Comparison of ENCODE assay signal across 9 mouse cellular contexts in genomic region chr4:149723855-149724731, GRCm38 (mm10). TPM values are rescaled to one million over a fixed set of nuclear protein-coding genes. Genes with fewer than 3 reads are reported as not detected.
DNase-seq lines count a peak whose midpoint lies in the region; ATAC-seq lines count a peak whose summit lies in the region.
"Had no signal": no experiment of that assay in that cellular context is flagged by ENCODE, and none has a peak within 500 bp of the region (broad histone marks: within the 10 kb centered on the region; RNA-seq: fewer than 3 reads in every experiment).

No protein-coding gene starts in this region.

- H3K36me3 ChIP-seq in kidney, embryonic 16.5 days (ENCODE audit: insufficient read depth, low read length): peaks cover 64% of the 10 kb centered on the region
- peaks cover 100% of the 10 kb centered on the region for H3K36me3 ChIP-seq in hindbrain, embryonic 10.5 days
- H3K36me3 ChIP-seq in liver, embryonic 13.5 days: peaks cover 88% of the 10 kb centered on the region
- peaks cover 69% of the 10 kb centered on the region for H3K36me3 ChIP-seq in neural tube, embryonic 15.5 days

- H3K4me1 ChIP-seq in kidney, embryonic 16.5 days (ENCODE audit: insufficient read depth, low read length): no peaks in the 10 kb centered on the region
- H3K4me1 ChIP-seq in hindbrain, embryonic 10.5 days (replicated peaks): peaks cover 50% of the 10 kb centered on the region
- peaks cover 5% of the 10 kb centered on the region; the same call in 1 of the 2 replicates for H3K4me1 ChIP-seq in liver, embryonic 13.5 days (replicated peaks)
- peaks cover 13% of the 10 kb centered on the region for H3K4me1 ChIP-seq in neural tube, embryonic 15.5 days

- no peak overlapping the region for H3K4me3 ChIP-seq in kidney, embryonic 16.5 days (ENCODE audit: low read length)
- no peak overlapping the region for H3K4me3 ChIP-seq in hindbrain, embryonic 10.5 days
- no peak overlapping the region for H3K4me3 ChIP-seq in liver, embryonic 13.5 days (replicated peaks)
- no peak overlapping the region for H3K4me3 ChIP-seq in neural tube, embryonic 15.5 days (replicated peaks)
- H3K4me3 ChIP-seq: megakaryocyte, embryonic 14.5 days had no signal

- no peak overlapping the region for H3K27ac ChIP-seq in kidney, embryonic 16.5 days (ENCODE audit: low read length)
- H3K27ac ChIP-seq in hindbrain, embryonic 10.5 days: peak overlapping the region; percentile 36; the same call in 1 of the 2 replicates
- no peak overlapping the region for H3K27ac ChIP-seq in liver, embryonic 13.5 days
- no peak overlapping the region for H3K27ac ChIP-seq in neural tube, embryonic 15.5 days (replicated peaks)

- H3K9me3 ChIP-seq in kidney, embryonic 16.5 days (ENCODE audit: low read length): no peaks in the 10 kb centered on the region
- H3K9me3 ChIP-seq in hindbrain, embryonic 10.5 days: no peaks in the 10 kb centered on the region
- no peaks in the 10 kb centered on the region for H3K9me3 ChIP-seq in liver, embryonic 13.5 days (replicated peaks)
- no peaks in the 10 kb centered on the region for H3K9me3 ChIP-seq in neural tube, embryonic 15.5 days (replicated peaks)

- no peak for ATAC-seq in kidney, embryonic 16.5 days (ENCODE audit: low FRiP score, low TSS enrichment)
- ATAC-seq in liver, embryonic 13.5 days (ENCODE audit: low read depth): peak; percentile 22; the same call in 1 of the 2 replicates
- ATAC-seq in neural tube, embryonic 15.5 days (ENCODE audit: low FRiP score): peak; percentile 40; the same call in 1 of the 2 replicates
- no peak for ATAC-seq in monocyte, adult 5-6 weeks (replicated peaks; ENCODE audit: insufficient number of reproducible peaks, low FRiP score, low TSS enrichment, poor library complexity, severe bottlenecking)

- WGBS in kidney, embryonic 16.5 days: 75% methylated on average over 17 of the region's 17 CpGs
- WGBS in hindbrain, embryonic 10.5 days: 82% methylated on average over 17 of the region's 17 CpGs
- 72% methylated on average over 17 of the region's 17 CpGs for WGBS in liver, embryonic 13.5 days (ENCODE audit: insufficient replicate concordance)
- WGBS in neural tube, embryonic 15.5 days: 73% methylated on average over 17 of the region's 17 CpGs

- DNase-seq in kidney, adult 11 months: peak; percentile 72
- peak; percentile 78 for DNase-seq in ES-CJ7 (ENCODE audit: low read depth, low spot score)
- peak; percentile 84 to 89 for DNase-seq in cerebellum, postnatal 10 days
- peak; percentile 36 for DNase-seq in hindbrain, embryonic 10.5 days (ENCODE audit: low spot score)
- no peak for DNase-seq in liver, embryonic 13.5 days

- H3K9ac ChIP-seq in kidney, embryonic 16.5 days (replicated peaks; ENCODE audit: low read length): no peak overlapping the region
- H3K9ac ChIP-seq in liver, embryonic 13.5 days: no peak overlapping the region
- H3K9ac ChIP-seq in neural tube, embryonic 15.5 days (replicated peaks): no peak overlapping the region

- no peak overlapping the region for H3K4me2 ChIP-seq in kidney, embryonic 16.5 days (replicated peaks; ENCODE audit: low read depth, low read length)
- H3K4me2 ChIP-seq in liver, embryonic 13.5 days: no peak overlapping the region
- no peak overlapping the region for H3K4me2 ChIP-seq in neural tube, embryonic 15.5 days

- H3K27me3 ChIP-seq in kidney, embryonic 16.5 days (ENCODE audit: insufficient read depth, low read length): no peaks in the 10 kb centered on the region
- H3K27me3 ChIP-seq in hindbrain, embryonic 10.5 days (ENCODE audit: insufficient read depth, poor library complexity, severe bottlenecking): no peaks in the 10 kb centered on the region
- no peaks in the 10 kb centered on the region for H3K27me3 ChIP-seq in liver, embryonic 13.5 days
- no peaks in the 10 kb centered on the region for H3K27me3 ChIP-seq in neural tube, embryonic 15.5 days (replicated peaks)
- H3K27me3 ChIP-seq: megakaryocyte, embryonic 14.5 days had no signal

RNA-seq across cellular contexts. Expression of gene Tmem201, which starts 13.8 kb away (rescaled TPM):
- polyA plus RNA-seq in kidney, embryonic 16.5 days (2015; fragmentation: Nextera tagmentation; extraction: Ambion mirVana): 39.2 and 41.8 TPM in 2 replicates
- 40.8 and 44.4 TPM in 2 replicates for polyA plus RNA-seq in hindbrain, embryonic 10.5 days (2016; fragmentation: Nextera tagmentation; extraction: Ambion mirVana)
- polyA plus RNA-seq in liver, embryonic 13.5 days (2015; fragmentation: Nextera tagmentation; extraction: Ambion mirVana): 6.9 and 8.4 TPM in 2 replicates
- 45.2 and 48.5 TPM in 2 replicates for polyA plus RNA-seq in neural tube, embryonic 15.5 days (2015; fragmentation: Nextera tagmentation; extraction: Ambion mirVana)
- total RNA-seq in monocyte, adult 5-6 weeks (2017): 2.9 to 5.3 TPM (median 3.1 TPM) in 3 replicates

RNA-seq across cellular contexts. Expression of gene Pik3cd, which starts 21.7 kb away (rescaled TPM):
- 4.5 and 4.7 TPM in 2 replicates for polyA plus RNA-seq in kidney, embryonic 16.5 days (2015; fragmentation: Nextera tagmentation; extraction: Ambion mirVana)
- polyA plus RNA-seq in hindbrain, embryonic 10.5 days (2016; fragmentation: Nextera tagmentation; extraction: Ambion mirVana): 10.4 and 17.2 TPM in 2 replicates
- polyA plus RNA-seq in liver, embryonic 13.5 days (2015; fragmentation: Nextera tagmentation; extraction: Ambion mirVana): 5.6 and 6.4 TPM in 2 replicates
- 16.0 and 18.0 TPM in 2 replicates for polyA plus RNA-seq in neural tube, embryonic 15.5 days (2015; fragmentation: Nextera tagmentation; extraction: Ambion mirVana)
- 112 to 213 TPM (median 125 TPM) in 3 replicates for total RNA-seq in monocyte, adult 5-6 weeks (2017)

RNA-seq across cellular contexts. Expression of gene Slc25a33, which starts 50.0 kb away (rescaled TPM):
- polyA plus RNA-seq in kidney, embryonic 16.5 days (2015; fragmentation: Nextera tagmentation; extraction: Ambion mirVana): 13.9 and 14.2 TPM in 2 replicates
- 19.1 and 20.3 TPM in 2 replicates for polyA plus RNA-seq in hindbrain, embryonic 10.5 days (2016; fragmentation: Nextera tagmentation; extraction: Ambion mirVana)
- 13.4 and 14.1 TPM in 2 replicates for polyA plus RNA-seq in liver, embryonic 13.5 days (2015; fragmentation: Nextera tagmentation; extraction: Ambion mirVana)
- 35.8 and 46.3 TPM in 2 replicates for polyA plus RNA-seq in neural tube, embryonic 15.5 days (2015; fragmentation: Nextera tagmentation; extraction: Ambion mirVana)
- total RNA-seq in monocyte, adult 5-6 weeks (2017): 9.8 to 16.9 TPM (median 13.1 TPM) in 3 replicates

Comparison
In these comparisons a context has a peak if more than half of its experiments do, and no peak if none do; other contexts are left out.
1. ATAC-seq: peak in liver, embryonic 13.5 days (single experiment) and neural tube, embryonic 15.5 days (single experiment); none in kidney, embryonic 16.5 days (single experiment) and monocyte, adult 5-6 weeks (single experiment).